Mouse (Mus musculus) small intestine, adult 2 months (tissue): ENCODE measurements around the gene Hcar2. TPM values are rescaled to one million over a fixed set of nuclear protein-coding genes. Genes with fewer than 3 reads are reported as not detected.

Experiments used
- H3K27ac ChIP-seq: fragments of 200-500 bp; 2 replicates; pipeline ENCODE4 v1.5.1; 2012; ENCODE audit warnings: low read depth, low read length, control low read depth, inconsistent platforms; ENCODE audit not compliant: insufficient read depth
- H3K27me3 ChIP-seq: fragments of 200-500 bp; 2 replicates; pipeline ENCODE4 v1.6.1; 2012; ENCODE audit warnings: mild to moderate bottlenecking, moderate library complexity, low read length, inconsistent platforms; ENCODE audit not compliant: control insufficient read depth, insufficient read depth
- H3K36me3 ChIP-seq: fragments of 200-500 bp; 2 replicates; pipeline ENCODE4 v1.6.1; 2012; ENCODE audit warnings: mild to moderate bottlenecking, low read length, control low read depth, inconsistent platforms; ENCODE audit not compliant: control insufficient read depth, insufficient read depth
- H3K4me1 ChIP-seq: fragments of 200-500 bp; 2 replicates; pipeline ENCODE4 v1.6.1; 2012; ENCODE audit warnings: low read length, inconsistent platforms, mixed read lengths; ENCODE audit not compliant: control insufficient read depth, insufficient read depth, insufficient read length
- H3K4me3 ChIP-seq: fragments of 200-500 bp; 2 replicates; pipeline ENCODE4 v1.5.1; 2012; ENCODE audit warnings: low read depth, mild to moderate bottlenecking, control low read depth, inconsistent platforms, low read length, moderate library complexity
- CTCF ChIP-seq: fragments of 200-500 bp; IDR thresholded peaks from 2 replicates; pipeline ENCODE4 v1.5.1; 2012; ENCODE audit warnings: low read depth, mild to moderate bottlenecking, control low read depth, inconsistent platforms, low read length, moderate library complexity, mixed read lengths; ENCODE audit not compliant: insufficient replicate concordance, insufficient read length; ENCODE audit errors: extremely low read depth
- POLR2A ChIP-seq: fragments of 200-500 bp; IDR thresholded peaks from 2 replicates; pipeline ENCODE4 v1.6.1; 2012; ENCODE audit warnings: low read depth, mild to moderate bottlenecking, control low read depth, inconsistent platforms, low read length, moderate library complexity
- WGBS: fragments of 180-500 bp; shearing (Covaris S2); methylation state at CpG from one replicate; pipeline ENCODE4 v1.1.7; 2018; 5-methylcytosine and 5-hydroxymethylcytosine counted together
- polyA plus RNA-seq: library from polyadenylated mRNA; depleted of rRNA; stranded (reverse); fragments of >200 nt; gene quantifications from 2 replicates; pipeline ENCODE4 v1.2.3, GENCODE M21; 2012

The Hcar2 gene
- polyA plus RNA-seq, 1 experiment: 0.30 TPM

- Histone ChIP-seq H3K36me3 (no peaks in the 10 kb centered on the region), H3K27ac (no peak overlapping the region), H3K4me3 (no peak overlapping the region), H3K27me3 (no peaks in the 10 kb centered on the region), H3K4me1 (no peaks in the 10 kb centered on the region)
- WGBS: 76% methylated on average over 13 of the region's 13 CpGs
- no peak for TF ChIP-seq CTCF
- TF ChIP-seq POLR2A: no peak
Measured at GRCm38 (mm10) chr5:123897352-123897751, 32.1 kb upstream of the Hcar2 start.

DNA sequence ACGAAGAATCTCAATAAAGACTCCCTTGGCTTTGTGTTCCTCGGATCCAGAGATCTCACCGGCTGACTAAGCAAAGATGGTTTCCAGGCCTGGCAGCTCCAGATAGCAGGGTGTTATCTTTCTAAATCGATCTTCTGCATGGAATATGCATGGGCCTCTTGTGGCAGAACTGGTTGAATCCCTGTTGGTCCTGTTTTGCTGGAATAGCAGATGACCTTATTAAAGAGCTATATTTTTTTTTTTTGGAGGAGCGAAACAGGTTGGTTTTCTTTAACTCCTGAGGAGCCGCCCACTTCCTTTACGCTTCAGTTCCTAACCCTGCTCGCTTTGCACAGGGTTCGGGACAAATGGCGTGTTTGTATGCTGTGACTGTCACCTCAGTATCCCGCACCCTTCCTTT, 31.1 kb upstream of the Hcar2 start:
- WGBS: 58% methylated on average over 11 of the region's 11 CpGs
- TF ChIP-seq CTCF: no peak
- no peak for TF ChIP-seq POLR2A
- no peaks in the 10 kb centered on the region for H3K36me3 ChIP-seq
- H3K27ac ChIP-seq: no peak overlapping the region
- no peak overlapping the region for H3K4me3 ChIP-seq
- H3K4me1 ChIP-seq: no peaks in the 10 kb centered on the region
- H3K27me3 ChIP-seq: no peaks in the 10 kb centered on the region

DNA sequence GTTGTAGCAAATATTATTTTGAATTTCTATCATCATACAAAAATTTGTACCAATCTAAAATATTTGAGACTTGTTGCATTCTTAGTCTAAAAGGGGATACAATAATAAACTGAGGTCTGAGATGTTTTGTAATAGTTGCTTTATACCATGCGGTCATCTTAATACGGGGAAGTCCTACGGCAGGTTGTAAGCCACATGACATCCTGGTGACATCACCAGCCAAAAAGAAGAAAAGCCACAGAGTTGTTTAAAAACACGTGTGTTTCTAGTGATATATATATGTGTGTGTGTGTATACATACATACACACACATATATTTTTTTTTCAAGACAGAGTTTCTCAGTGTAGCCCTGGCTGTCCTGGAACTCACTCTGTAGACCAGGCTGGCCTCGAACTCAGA, 28.2 kb upstream of the Hcar2 start:
- Histone ChIP-seq H3K27me3 (no peaks in the 10 kb centered on the region), H3K4me3 (no peak overlapping the region), H3K36me3 (no peaks in the 10 kb centered on the region), H3K4me1 (no peaks in the 10 kb centered on the region), H3K27ac (no peak overlapping the region)
- no peak for TF ChIP-seq POLR2A
- TF ChIP-seq CTCF: no peak
- WGBS: 76% methylated on average over 5 of the region's 5 CpGs

- H3K27me3 ChIP-seq: no peaks in the 10 kb centered on the region
- no peak overlapping the region for H3K27ac ChIP-seq
- no peaks in the 10 kb centered on the region for H3K4me1 ChIP-seq
- no peak overlapping the region for H3K4me3 ChIP-seq
- no peak for TF ChIP-seq CTCF
- TF ChIP-seq POLR2A: no peak
- 12% methylated on average over 6 of the region's 6 CpGs for WGBS
- no peaks in the 10 kb centered on the region for H3K36me3 ChIP-seq
Measured at GRCm38 (mm10) chr5:123891669-123892068, 26.4 kb upstream of the Hcar2 start.

GRCm38 (mm10) chr5:123890987-123891386, 25.7 kb upstream of the Hcar2 start:
- Histone ChIP-seq H3K4me1 (no peaks in the 10 kb centered on the region), H3K27ac (no peak overlapping the region), H3K4me3 (no peak overlapping the region), H3K36me3 (no peaks in the 10 kb centered on the region), H3K27me3 (no peaks in the 10 kb centered on the region)
- WGBS: 78% methylated on average over 5 of the region's 5 CpGs
- TF ChIP-seq POLR2A: no peak
- TF ChIP-seq CTCF: no peak

GRCm38 (mm10) chr5:123890312-123890711, 25.0 kb upstream of the Hcar2 start:
- H3K36me3 ChIP-seq: no peaks in the 10 kb centered on the region
- H3K27me3 ChIP-seq: no peaks in the 10 kb centered on the region
- no peaks in the 10 kb centered on the region for H3K4me1 ChIP-seq
- WGBS: 70% methylated on average over 2 of the region's 2 CpGs
- no peak overlapping the region for H3K27ac ChIP-seq
- TF ChIP-seq POLR2A: no peak
- no peak for TF ChIP-seq CTCF
- no peak overlapping the region for H3K4me3 ChIP-seq

DNA sequence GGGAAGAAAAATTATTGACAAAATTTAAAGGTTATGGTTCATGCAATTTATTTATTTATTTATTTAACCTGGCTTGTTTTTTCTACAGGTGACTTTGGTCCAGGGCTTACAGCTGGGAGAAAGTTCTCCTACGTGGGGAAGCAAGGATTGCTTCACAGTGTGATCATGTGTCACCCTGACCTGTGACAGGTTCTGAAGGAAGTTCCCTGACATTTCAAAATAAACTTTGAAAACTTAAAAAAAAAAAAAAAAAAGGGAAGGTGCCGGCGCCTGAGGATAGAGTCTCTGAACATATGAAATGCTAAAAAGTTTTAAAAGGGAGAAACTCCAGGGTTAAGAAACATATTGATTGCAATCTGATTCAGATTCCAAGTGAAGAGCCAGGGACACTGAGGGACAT, 21.1 kb upstream of the Hcar2 start:
- TF ChIP-seq CTCF (no peak), POLR2A (no peak)

DNA sequence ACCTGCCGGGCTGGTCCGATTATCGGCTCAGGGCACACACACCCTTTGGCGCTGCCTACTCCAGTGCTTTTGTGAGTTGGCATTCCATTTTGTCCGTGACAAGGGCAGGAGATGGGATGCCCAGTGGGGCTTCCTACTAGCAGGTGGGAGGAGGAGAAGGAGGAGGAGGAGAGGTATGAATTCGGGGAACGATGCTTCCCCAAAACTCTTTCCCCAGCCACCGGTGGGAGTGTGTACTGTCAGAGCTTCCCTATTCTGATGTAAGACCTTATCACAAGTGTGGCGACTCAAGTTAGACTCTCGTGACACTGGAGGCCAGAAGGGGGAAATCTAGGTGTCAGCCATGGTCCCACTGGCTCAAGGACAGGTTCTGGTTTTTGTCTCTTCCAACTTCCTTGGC, 19.0 kb upstream of the Hcar2 start:
- no peak overlapping the region for H3K27ac ChIP-seq
- H3K4me1 ChIP-seq: peaks cover 8% of the 10 kb centered on the region
- WGBS: 49% methylated on average over 10 of the region's 10 CpGs
- no peaks in the 10 kb centered on the region for H3K36me3 ChIP-seq
- H3K27me3 ChIP-seq: no peaks in the 10 kb centered on the region
- no peak for TF ChIP-seq CTCF
- TF ChIP-seq POLR2A: no peak
- no peak overlapping the region for H3K4me3 ChIP-seq

More for the DNA sequence above, 21.1 kb upstream of the Hcar2 start:
- Histone ChIP-seq H3K4me1 (no peaks in the 10 kb centered on the region), H3K27ac (no peak overlapping the region), H3K27me3 (no peaks in the 10 kb centered on the region), H3K36me3 (no peaks in the 10 kb centered on the region), H3K4me3 (no peak overlapping the region)
- WGBS: 71% methylated on average over 3 of the region's 3 CpGs
